Mouse (Mus musculus) embryonic facial prominence, embryonic 11.5 days (tissue): Measurements from ENCODE around the gene Birc5. TPM values are rescaled to one million over a fixed set of nuclear protein-coding genes. Genes with fewer than 3 reads are reported as not detected.
"Not testable (repeated sequence)": the region's sequence is repeated elsewhere in the genome, so short reads cannot be mapped to it uniquely, and the experiment has no call there.

Experiments
- ATAC-seq: fragments of 200-750 bp; cut with Nextera tagmentation; replicated peaks from 2 replicates; pipeline ENCODE4 v1.8.0; 2017; ENCODE audit warnings: low read depth; ENCODE audit not compliant: insufficient number of reproducible peaks, low FRiP score, low TSS enrichment
- DNase-seq: peaks from one replicate; pipeline ENCODE4 v3.0.0-alpha.2; 2015; ENCODE audit warnings: low spot score
- H3K27ac ChIP-seq: fragments of 300-500 bp; sonication (generic); replicated peaks from 2 replicates; pipeline ENCODE4 v1.5.1; 2014; ENCODE audit warnings: mild to moderate bottlenecking, low read depth, low read length, control low read depth
- H3K27me3 ChIP-seq: fragments of 300-500 bp; sonication (generic); 2 replicates; pipeline ENCODE4 v1.6.1; 2014; ENCODE audit warnings: mild to moderate bottlenecking, low read length, moderate library complexity, mixed read lengths; ENCODE audit not compliant: control insufficient read depth, insufficient read depth
- H3K36me3 ChIP-seq: fragments of 300-500 bp; sonication (generic); replicated peaks from 2 replicates; pipeline ENCODE4 v1.6.1; 2014; ENCODE audit warnings: low read depth, mild to moderate bottlenecking, low read length, moderate library complexity, mixed read lengths; ENCODE audit not compliant: control insufficient read depth, insufficient read depth
- H3K4me1 ChIP-seq: fragments of 300-500 bp; sonication (generic); 2 replicates; pipeline ENCODE4 v1.6.1; 2014; ENCODE audit warnings: low read length, mixed read lengths; ENCODE audit not compliant: control insufficient read depth, insufficient read depth
- H3K4me2 ChIP-seq: fragments of 300-500 bp; sonication (generic); 2 replicates; pipeline ENCODE4 v1.6.1; 2014; ENCODE audit warnings: low read depth, mild to moderate bottlenecking, control low read depth, low read length, moderate library complexity
- H3K4me3 ChIP-seq: fragments of 300-500 bp; sonication (generic); 2 replicates; pipeline ENCODE4 v1.5.1; 2014; ENCODE audit warnings: low read depth, low read length, control low read depth
- H3K9ac ChIP-seq: fragments of 300-500 bp; sonication (generic); replicated peaks from 2 replicates; pipeline ENCODE4 v1.6.1; 2014; ENCODE audit warnings: mild to moderate bottlenecking, control low read depth, low read length
- H3K9me3 ChIP-seq: fragments of 300-500 bp; sonication (generic); replicated peaks from 2 replicates; pipeline ENCODE4 v1.6.1; 2016; ENCODE audit warnings: mild to moderate bottlenecking, low read length, inconsistent platforms, mixed read lengths; ENCODE audit not compliant: control insufficient read depth
- WGBS: fragments of 180-500 bp; shearing (Covaris S2); extraction: QIAGEN DNeasy Blood & Tissue Kit; methylation state at CpG from one replicate; pipeline ENCODE4 v1.1.7; 2014; 5-methylcytosine and 5-hydroxymethylcytosine counted together
- polyA plus RNA-seq: library from polyadenylated mRNA; unstranded; fragments of >200 nt; fragmentation: Nextera tagmentation; extraction: Ambion mirVana; gene quantifications from 2 replicates; pipeline ENCODE4 v1.2.1, GENCODE M21; 2014

The Birc5 gene
- polyA plus RNA-seq, 1 experiment from 2014 or later = 441 TPM

- H3K36me3 ChIP-seq = no peaks in the 10 kb centered on the region
- no peak overlapping the region for H3K4me2 ChIP-seq
- H3K4me1 ChIP-seq = peaks cover 3% of the 10 kb centered on the region
- no peak for ATAC-seq
- no peak overlapping the region for H3K9ac ChIP-seq
- H3K27ac ChIP-seq = no peak overlapping the region
- 60% methylated on average over 9 of the region's 9 CpGs for WGBS
- H3K9me3 ChIP-seq = no peaks in the 10 kb centered on the region
- no peak overlapping the region for H3K4me3 ChIP-seq
- H3K27me3 ChIP-seq = no peaks in the 10 kb centered on the region
- DNase-seq = no peak
Observed at GRCm38 (mm10) chr11:117828888-117829604, 20.0 kb upstream of the Birc5 start.

DNA sequence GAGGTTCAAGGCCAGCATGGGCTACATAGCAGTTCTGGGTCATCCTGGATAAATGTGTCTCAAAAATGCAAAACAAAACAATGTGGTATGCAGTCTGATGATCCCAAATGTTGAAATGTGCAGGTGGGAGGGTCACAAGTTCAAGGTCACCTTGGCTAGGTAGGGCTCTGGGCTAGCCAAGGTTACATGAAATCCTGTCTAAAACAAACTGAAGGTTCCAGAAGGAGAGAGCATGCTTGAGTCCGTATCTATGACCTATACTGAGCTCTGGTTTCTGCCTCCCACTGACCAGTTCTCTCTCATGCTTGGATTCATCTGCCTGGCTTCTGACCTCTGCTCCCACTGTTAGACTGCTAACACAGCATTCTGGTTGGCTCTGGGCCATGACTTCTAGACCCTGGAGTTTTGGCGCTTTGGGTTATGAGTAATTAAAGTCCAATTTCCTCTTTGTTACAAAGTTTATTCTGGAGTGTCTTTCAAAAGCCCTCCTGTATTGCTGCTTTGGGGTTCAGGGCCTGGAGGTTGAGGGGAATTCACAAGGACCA lies 19.3 kb upstream of the Birc5 start:
- no peaks in the 10 kb centered on the region for H3K9me3 ChIP-seq
- no peaks in the 10 kb centered on the region for H3K27me3 ChIP-seq
- WGBS = 83% methylated on average over 2 of the region's 2 CpGs
- DNase-seq = no peak
- H3K9ac ChIP-seq = no peak overlapping the region
- no peak for ATAC-seq
- H3K36me3 ChIP-seq = no peaks in the 10 kb centered on the region
- H3K4me2 ChIP-seq = no peak overlapping the region
- H3K27ac ChIP-seq = no peak overlapping the region
- H3K4me1 ChIP-seq = peaks cover 3% of the 10 kb centered on the region
- H3K4me3 ChIP-seq = no peak overlapping the region

GRCm38 (mm10) chr11:117830401-117830800 lies 18.6 kb upstream of the Birc5 start:
- no peaks in the 10 kb centered on the region for H3K9me3 ChIP-seq
- no peak for DNase-seq
- no peak for ATAC-seq
- H3K9ac ChIP-seq = no peak overlapping the region
- H3K27me3 ChIP-seq = no peaks in the 10 kb centered on the region
- H3K4me1 ChIP-seq = peaks cover 3% of the 10 kb centered on the region
- no peak overlapping the region for H3K4me3 ChIP-seq
- H3K27ac ChIP-seq = no peak overlapping the region
- 88% methylated on average over 9 of the region's 9 CpGs for WGBS
- H3K36me3 ChIP-seq = no peaks in the 10 kb centered on the region
- H3K4me2 ChIP-seq = no peak overlapping the region

DNA sequence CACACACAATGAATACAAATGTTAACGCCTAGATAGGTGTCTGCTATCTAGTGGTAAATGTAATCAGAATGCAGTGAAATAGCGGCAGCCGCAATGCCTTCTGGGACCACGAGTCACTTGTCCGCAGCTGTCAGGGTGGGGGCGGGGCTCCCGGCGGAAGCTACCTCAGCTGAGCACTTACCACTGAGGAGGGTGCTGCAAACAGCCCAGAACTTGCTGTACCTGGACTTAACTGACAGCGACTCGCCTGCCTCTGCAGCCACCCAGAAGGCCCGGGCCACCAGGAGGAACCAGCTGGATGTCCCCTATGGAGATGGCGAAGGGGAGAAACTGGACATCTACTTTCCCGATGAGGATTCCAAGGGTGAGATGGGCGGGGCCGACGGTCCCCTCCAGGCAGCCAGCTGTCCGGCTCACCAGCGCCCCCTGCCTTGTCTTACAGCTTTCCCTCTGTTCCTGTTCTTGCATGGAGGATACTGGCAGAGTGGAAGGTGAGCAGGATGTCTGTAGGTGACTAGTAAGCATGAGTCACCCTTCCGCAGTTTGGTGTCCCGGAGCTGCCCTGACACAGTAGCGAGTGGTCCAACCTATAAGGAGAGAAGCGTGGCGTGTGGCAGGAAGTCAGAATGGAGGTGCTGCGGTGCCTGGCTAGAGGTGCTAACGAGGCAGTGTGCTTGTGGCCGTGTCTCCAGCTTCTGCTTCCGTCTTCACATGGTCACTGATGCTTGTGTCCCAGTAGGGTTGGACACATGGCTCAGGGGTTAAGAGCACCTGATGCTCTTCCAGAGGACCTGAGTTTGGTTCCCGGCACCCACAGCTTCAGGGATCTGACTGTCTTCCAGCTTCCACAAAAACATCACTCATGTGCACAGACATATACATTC lies 16.7 kb upstream of the Birc5 start:
- Histone ChIP-seq H3K9me3 (no peaks in the 10 kb centered on the region), H3K9ac (peak overlapping the region; percentile 13; the same call in 1 of the 2 replicates), H3K27me3 (no peaks in the 10 kb centered on the region), H3K36me3 (no peaks in the 10 kb centered on the region), H3K4me1 (no peaks in the 10 kb centered on the region; the same call in 1 of the 2 replicates), H3K4me3 (peak overlapping the region; percentile 15), H3K4me2 (peak overlapping the region; percentile 41), H3K27ac (no peak overlapping the region)
- whole genome bisulfite sequencing = 18% methylated on average over 28 of the region's 28 CpGs
- peak; percentile 46; the same call in 1 of the 2 replicates for ATAC-seq
- peak; percentile 75 for DNase-seq

DNA sequence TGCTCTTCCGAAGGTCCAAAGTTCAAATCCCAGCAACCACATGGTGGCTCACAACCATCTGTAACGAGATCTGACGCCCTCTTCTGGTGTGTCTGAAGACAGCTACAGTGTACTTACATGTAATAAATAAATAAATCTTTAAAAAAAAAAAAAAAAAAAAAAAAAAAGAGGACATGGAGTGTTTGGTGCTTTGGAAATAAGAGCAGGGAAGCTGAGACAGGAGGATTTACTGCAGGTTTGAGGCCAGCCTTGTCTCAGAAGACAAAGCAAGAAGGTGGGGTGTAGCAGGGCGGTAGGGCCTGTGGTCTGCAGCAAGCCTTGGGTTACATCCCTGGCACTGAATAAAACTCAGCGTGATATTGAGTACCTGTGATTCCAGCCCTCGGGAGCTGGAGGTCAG lies 15.5 kb upstream of the Birc5 start:
- WGBS = 85% methylated on average over 4 of the region's 6 CpGs
- not testable (repeated sequence) for H3K27ac ChIP-seq, H3K9ac ChIP-seq, DNase-seq, H3K4me3 ChIP-seq, H3K36me3 ChIP-seq, H3K4me1 ChIP-seq, ATAC-seq, H3K9me3 ChIP-seq, H3K4me2 ChIP-seq, H3K27me3 ChIP-seq

DNA sequence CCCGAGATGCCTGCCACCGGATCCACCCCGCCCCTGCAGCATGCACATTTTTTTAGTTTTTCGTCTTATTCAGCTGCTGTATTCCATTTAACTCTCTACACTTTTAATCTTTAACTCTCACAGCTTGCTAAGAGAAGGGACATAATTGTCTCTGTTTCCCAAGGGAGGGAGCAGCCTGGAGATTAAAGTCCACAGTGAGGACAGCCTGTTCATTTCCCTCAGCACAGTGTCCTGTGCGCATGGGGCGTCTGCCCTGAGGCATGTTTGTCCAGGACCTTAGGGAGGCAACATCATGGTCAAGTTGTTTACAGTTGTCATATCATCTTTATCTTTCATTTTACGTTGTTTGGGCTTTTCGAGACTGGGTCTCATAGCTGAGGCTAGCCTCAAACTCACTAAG lies 15.0 kb upstream of the Birc5 start:
- H3K9me3 ChIP-seq = no peaks in the 10 kb centered on the region
- H3K27me3 ChIP-seq = no peaks in the 10 kb centered on the region
- no peak overlapping the region for H3K4me2 ChIP-seq
- no peak overlapping the region for H3K27ac ChIP-seq
- ATAC-seq = no peak
- no peak for DNase-seq
- WGBS = 89% methylated on average over 8 of the region's 8 CpGs
- H3K36me3 ChIP-seq = no peaks in the 10 kb centered on the region
- no peak overlapping the region for H3K9ac ChIP-seq
- H3K4me1 ChIP-seq = no peaks in the 10 kb centered on the region; the same call in 1 of the 2 replicates
- no peak overlapping the region for H3K4me3 ChIP-seq

GRCm38 (mm10) chr11:117836306-117836705 lies 12.7 kb upstream of the Birc5 start:
- H3K36me3 ChIP-seq = no peaks in the 10 kb centered on the region
- H3K4me2 ChIP-seq = no peak overlapping the region; the same call in 1 of the 2 replicates
- 26% methylated on average over 13 of the region's 13 CpGs for WGBS
- no peak overlapping the region for H3K27ac ChIP-seq
- no peak overlapping the region for H3K4me3 ChIP-seq
- H3K4me1 ChIP-seq = no peaks in the 10 kb centered on the region
- peak; percentile 40 for DNase-seq
- H3K27me3 ChIP-seq = no peaks in the 10 kb centered on the region
- ATAC-seq = no peak
- no peaks in the 10 kb centered on the region for H3K9me3 ChIP-seq
- no peak overlapping the region for H3K9ac ChIP-seq

DNA sequence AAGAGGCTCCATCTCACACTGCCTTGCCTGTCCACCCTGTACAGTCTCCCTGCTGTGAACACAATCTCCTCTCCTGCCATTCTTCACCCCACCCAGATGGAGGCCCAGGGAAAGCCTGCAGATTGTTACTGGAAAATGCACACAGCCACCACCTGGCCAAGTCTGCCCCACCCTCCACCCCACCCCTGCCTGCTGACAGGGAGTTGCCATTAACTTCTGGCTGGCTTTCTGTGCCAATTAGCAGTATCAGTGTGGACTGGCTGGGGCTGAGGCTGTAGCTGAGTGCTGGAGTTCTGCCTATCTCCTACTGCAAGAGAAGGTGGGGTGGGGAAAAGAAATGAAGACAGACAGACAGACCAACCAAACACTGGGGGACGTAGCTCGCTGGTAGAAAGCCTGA lies 10.5 kb upstream of the Birc5 start:
- Histone ChIP-seq H3K4me1 (no peaks in the 10 kb centered on the region), H3K9me3 (no peaks in the 10 kb centered on the region), H3K27ac (no peak overlapping the region), H3K4me3 (no peak overlapping the region), H3K36me3 (no peaks in the 10 kb centered on the region), H3K27me3 (no peaks in the 10 kb centered on the region), H3K4me2 (no peak overlapping the region), H3K9ac (no peak overlapping the region)
- WGBS = 87% methylated on average over 2 of the region's 2 CpGs
- no peak for DNase-seq
- no peak for ATAC-seq
